Mouse (Mus musculus): ENCODE results near the gene Ms4a10.

Ms4a10 gene

DNA sequence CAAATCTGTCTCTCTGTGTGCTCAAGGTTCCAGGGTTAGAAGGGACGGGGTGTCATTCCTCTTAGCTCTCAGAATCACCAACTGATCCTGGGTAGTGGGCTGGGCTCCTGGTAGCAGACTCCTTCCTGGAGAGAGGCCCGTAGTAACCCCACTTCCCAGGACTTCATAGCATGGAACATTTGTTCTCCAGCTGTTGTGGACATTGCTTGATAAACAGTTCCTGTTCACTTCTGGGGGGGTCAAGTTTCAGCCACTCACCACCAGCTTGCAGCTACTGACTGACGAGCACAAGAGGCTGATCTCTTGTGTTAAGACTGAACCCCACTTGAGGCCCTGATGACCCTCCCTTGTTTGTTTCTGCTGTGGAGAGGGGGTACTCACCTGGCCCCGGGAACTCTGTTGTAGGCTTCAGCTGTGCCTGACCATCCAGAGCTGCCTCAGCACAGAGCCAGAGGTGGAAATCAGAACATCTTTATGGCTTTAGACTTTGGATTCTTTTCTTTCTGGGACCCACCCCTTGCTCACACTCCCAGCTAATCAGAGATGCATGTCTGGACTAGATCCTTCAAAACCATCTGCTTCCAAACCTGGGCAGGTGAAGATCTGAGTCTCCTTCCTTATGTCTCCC lies at the start of gene Ms4a10:
Gene Ms4a10, minus strand, starts transcription at position 433 of the 628 bp plus-strand sequence.
- DNase-seq = no peak

- DNase-seq = no peak
Observed at GRCm38 (mm10) chr19:11022382-11022781, 47.9 kb upstream of the Ms4a10 start.

DNA sequence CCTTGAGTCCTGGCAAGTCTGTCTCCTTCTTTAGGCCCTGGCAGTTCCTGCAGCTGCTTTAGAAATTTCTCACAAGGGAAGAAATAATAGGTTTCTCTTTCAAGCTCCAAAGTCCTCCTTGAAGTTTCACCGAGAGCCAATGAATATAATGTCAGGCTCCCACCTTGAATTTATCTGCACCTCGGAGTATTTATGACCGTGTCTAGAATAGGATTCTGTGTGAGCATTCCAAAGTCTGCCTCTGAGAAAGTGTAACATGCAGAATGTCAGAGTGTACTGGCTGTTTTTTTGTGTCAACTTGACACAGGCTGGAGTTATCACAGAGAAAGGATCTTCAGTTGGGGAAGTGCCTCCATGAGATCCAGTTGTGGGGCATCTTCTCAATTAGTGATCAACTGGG lies 43.4 kb upstream of the Ms4a10 start, which contains the start of gene Ms4a18:
Gene Ms4a18, minus strand, starts transcription at position 141 of the 400 bp plus-strand sequence.
- no peak for DNase-seq

DNA sequence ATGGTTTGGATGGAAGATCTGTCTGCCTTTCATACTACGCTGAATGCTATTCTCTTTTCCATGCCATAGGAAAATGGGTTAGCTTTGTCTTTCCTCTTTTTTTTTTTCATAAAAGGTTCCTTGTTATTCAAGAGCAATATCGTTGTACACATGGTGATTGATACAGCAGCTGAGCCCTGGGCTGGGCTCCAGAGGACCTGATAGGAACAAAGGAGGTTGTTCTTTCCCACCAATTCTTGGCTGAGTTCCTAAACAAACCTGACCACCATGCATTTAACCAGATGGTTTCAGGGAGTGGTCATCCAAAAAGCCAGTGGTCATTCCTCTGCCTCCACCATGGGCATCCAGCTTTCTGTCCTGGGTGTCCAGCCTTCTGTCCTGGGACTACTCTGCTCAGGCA lies 42.8 kb upstream of the Ms4a10 start:
- no peak for DNase-seq

- DNase-seq = no peak
Observed at GRCm38 (mm10) chr19:11015998-11016397, 41.5 kb upstream of the Ms4a10 start.

GRCm38 (mm10) chr19:11015468-11015867 lies 41.0 kb upstream of the Ms4a10 start:
- DNase-seq = no peak

GRCm38 (mm10) chr19:10993150-10993549 lies 18.7 kb upstream of the Ms4a10 start, which contains the start of gene Ms4a15:
Gene Ms4a15, minus strand, starts transcription at chr19:10993250.
- DNase-seq = no peak

- DNase-seq = no peak
Observed at GRCm38 (mm10) chr19:10991911-10992310, 17.4 kb upstream of the Ms4a10 start.

DNA sequence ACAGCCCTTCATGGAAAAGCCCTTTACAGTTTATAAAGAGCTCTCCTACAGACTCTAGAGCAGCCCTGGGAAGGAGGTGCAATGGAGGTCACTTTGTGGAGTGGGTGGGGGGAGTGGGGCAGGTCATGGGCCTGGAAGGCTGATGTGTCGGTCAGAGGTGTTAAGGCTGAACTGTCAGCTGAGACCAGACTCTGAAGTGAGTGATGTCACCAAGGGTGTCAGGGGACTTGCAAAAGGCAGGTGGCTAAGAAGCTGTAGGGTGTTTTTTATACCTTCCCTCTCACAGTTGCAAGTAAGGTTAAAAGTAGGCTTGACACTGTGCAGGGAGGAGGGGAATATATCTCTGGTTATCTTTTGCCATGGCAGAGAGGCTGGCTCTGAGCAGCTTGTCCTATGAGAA lies 16.3 kb upstream of the Ms4a10 start:
- DNase-seq = no peak

GRCm38 (mm10) chr19:10988563-10988962 lies 14.1 kb upstream of the Ms4a10 start:
- no peak for DNase-seq

- DNase-seq = no peak
Observed at GRCm38 (mm10) chr19:10985889-10986288, 11.4 kb upstream of the Ms4a10 start.

- DNase-seq = no peak
Observed at GRCm38 (mm10) chr19:10984551-10984950, 10.1 kb upstream of the Ms4a10 start.

DNA sequence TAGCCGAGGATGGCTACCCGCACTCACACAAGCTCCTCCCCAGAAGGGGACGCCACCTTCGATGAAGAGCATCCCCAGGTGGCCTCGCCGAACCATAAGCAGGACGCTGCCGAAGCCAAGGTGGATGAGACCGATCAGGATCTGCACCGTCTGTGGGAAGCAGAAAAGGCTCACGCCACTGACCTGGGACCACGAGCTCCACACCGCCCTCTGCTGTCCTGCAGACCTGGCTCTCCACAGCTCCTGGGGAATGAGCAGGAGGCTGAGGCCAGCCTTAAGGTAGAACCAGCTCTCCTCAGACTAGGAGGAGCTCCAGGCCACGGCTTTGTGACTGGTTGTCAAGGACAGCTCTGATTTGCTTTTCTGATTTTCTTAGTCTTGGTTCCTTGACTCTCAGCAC lies 8.7 kb upstream of the Ms4a10 start:
- peak; percentile 36 for DNase-seq

- no peak for DNase-seq
Observed at GRCm38 (mm10) chr19:10980210-10980609, 5.7 kb upstream of the Ms4a10 start.

DNA sequence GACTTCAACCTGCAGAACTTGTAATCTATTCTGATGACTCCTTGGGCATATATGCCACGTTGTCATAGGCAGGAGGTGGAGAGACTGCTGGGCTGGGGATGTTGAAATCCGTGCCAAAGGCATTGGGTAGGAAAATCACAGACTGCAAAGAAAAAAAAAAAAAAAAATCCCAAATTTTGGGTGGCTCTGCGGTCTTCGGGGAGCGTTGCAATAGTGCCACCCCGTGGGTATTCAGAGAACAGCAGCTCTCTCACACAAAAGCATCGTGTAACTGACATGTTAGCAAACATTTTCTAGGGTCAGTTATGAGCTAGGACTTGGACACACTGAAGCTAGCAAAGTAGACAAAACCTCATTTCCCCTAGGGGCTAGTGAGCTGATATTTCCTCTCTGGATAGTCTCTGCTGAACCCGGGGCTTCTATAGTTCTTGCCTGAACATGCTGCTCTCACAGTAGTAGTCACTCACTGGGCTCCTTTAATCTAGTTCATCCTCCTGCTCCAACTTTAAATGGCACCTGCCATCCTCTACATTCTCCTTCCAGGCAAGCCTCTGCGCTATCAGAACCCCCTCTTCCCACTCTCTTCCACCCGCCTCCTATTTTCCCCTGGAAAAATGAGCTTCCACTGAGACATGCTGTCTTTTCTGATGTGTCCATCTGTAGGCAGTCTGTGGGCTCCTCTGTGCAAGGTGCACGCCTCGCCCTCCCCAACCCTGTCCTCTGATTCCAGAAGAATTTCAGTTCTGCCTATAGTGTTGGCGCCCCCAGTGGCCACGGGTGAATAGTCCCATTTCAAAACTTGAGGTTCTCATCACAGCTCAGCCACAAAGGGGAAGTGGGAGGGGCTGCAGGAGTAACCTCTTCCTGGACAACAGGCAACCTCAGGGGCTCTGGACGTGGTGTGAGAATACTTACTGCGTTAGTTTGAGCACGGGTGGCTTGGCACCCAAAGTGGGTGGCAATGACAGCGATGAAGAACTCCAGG lies 5.0 kb upstream of the Ms4a10 start:
- peak; percentile 76 for DNase-seq

GRCm38 (mm10) chr19:10976318-10976717 lies 1.8 kb upstream of the Ms4a10 start:
- no peak for DNase-seq

DNA sequence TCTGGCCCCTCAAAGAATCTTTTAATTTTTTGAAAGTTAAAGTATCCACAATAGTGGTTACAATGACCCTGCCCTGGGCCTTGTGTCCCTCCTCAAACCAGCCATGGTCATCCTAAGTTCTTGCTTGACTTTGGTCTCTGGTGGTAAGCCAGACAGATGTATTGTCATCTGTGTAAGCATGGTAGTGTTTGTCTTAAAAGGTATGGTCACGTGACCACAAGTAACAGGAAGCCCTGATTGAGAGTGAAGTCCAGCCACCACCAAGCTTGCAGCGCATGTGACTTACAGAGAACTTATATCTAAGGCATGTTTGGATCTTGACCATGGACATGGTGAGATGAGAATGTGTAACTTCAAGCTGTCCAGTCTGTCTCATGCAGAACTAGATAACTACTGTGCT lies 717 bp upstream of the Ms4a10 start:
- no peak for DNase-seq

DNA sequence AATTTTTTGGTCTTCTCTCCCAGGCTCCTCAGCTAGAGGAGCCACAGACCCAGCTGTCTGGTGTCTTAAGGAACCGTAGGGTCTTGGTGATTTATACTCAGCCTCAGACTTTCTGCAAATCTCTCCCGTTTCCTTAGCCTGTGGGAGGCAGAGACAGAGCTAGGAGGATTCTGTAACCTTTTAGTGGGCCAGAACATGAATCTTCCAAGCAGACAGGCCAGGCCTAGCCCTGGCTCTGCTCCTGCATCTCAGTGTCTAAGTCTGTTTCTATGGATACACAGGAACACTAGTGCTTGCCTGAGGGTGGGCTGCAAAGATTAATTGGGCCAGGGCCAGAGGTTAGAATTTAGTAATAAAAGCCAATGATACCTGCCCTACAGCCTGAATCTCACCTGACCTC lies 1.3 kb downstream of the Ms4a10 start:
- DNase-seq = no peak

- no peak for DNase-seq
Observed at GRCm38 (mm10) chr19:10972660-10973059, 1.8 kb downstream of the Ms4a10 start.

GRCm38 (mm10) chr19:10970457-10970856 lies 4.0 kb downstream of the Ms4a10 start:
- DNase-seq = no peak

DNA sequence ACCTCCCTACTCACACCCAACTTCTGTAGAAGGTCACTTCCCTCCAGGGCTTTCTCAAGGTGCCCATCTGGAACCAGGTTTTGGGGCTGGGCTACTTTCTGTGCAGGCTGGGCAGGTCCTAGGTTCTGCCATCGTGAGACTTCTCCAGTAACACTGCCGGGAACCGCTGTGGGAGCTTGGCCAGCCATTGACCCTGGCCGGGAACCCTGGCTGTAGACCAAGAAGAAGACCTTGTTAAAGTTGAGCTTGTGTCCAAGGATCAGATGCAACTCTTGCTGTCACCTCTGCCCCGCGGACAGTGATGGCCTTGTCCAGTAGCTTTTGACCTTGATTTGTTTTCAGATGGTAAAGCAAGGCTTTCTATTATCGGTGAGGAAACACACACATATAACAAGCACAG lies 5.9 kb downstream of the Ms4a10 start:
- no peak for DNase-seq

- no peak for DNase-seq
Observed at GRCm38 (mm10) chr19:10965721-10966120, 8.7 kb downstream of the Ms4a10 start.

- no peak for DNase-seq
Observed at GRCm38 (mm10) chr19:10959978-10960346, 14.5 kb downstream of the Ms4a10 start.
